Mouse (Mus musculus) heart, embryonic 11.5 days (tissue): ENCODE measurements at regions not wholly inside any gene's neighbourhood (a gene's known extent, or its start where the extent isn't known, plus 50 kb on each side); places are given as distances from the start of the nearest gene placed in this dataset.
"Not testable (repeated sequence)": the region's sequence is repeated elsewhere in the genome, so short reads cannot be mapped to it uniquely, and the experiment has no call there.

Experiments
- ATAC-seq: fragments of 200-750 bp; cut with Nextera tagmentation; replicated peaks from 2 replicates; pipeline ENCODE4 v1.8.0; 2017; ENCODE audit warnings: moderate library complexity; ENCODE audit not compliant: insufficient number of reproducible peaks, low FRiP score, low TSS enrichment
- H3K27ac ChIP-seq: fragments of 300-500 bp; sonication (generic); 2 replicates; pipeline ENCODE4 v1.5.1; 2014; ENCODE audit warnings: mild to moderate bottlenecking, low read depth, low read length
- H3K27me3 ChIP-seq: fragments of 300-500 bp; sonication (generic); 2 replicates; pipeline ENCODE4 v1.6.1; 2014; ENCODE audit warnings: mild to moderate bottlenecking, low read length, mixed read lengths; ENCODE audit not compliant: control insufficient read depth, insufficient read depth
- H3K36me3 ChIP-seq: fragments of 300-500 bp; sonication (generic); 2 replicates; pipeline ENCODE4 v1.6.1; 2014; ENCODE audit warnings: mild to moderate bottlenecking, low read length, moderate library complexity, mixed read lengths; ENCODE audit not compliant: control insufficient read depth, insufficient read depth
- H3K4me1 ChIP-seq: fragments of 300-500 bp; sonication (generic); 2 replicates; pipeline ENCODE4 v1.6.1; 2014; ENCODE audit warnings: low read length; ENCODE audit not compliant: control insufficient read depth, insufficient read depth
- H3K4me2 ChIP-seq: fragments of 300-500 bp; sonication (generic); 2 replicates; pipeline ENCODE4 v1.6.1; 2014; ENCODE audit warnings: mild to moderate bottlenecking, moderate library complexity
- H3K4me3 ChIP-seq: fragments of 300-500 bp; sonication (generic); 2 replicates; pipeline ENCODE4 v1.5.1; 2014; ENCODE audit warnings: low read depth, low read length
- H3K9ac ChIP-seq: fragments of 300-500 bp; sonication (generic); 2 replicates; pipeline ENCODE4 v1.6.1; 2014; ENCODE audit warnings: mild to moderate bottlenecking, low read depth, low read length, moderate library complexity
- H3K9me3 ChIP-seq: fragments of 300-500 bp; sonication (generic); replicated peaks from 2 replicates; pipeline ENCODE4 v1.6.1; 2016; ENCODE audit warnings: low read length; ENCODE audit not compliant: control insufficient read depth
- WGBS: fragments of 180-500 bp; shearing (Covaris S2); extraction: QIAGEN DNeasy Blood & Tissue Kit; methylation state at CpG from one replicate; pipeline ENCODE4 v1.1.7; 2014; ENCODE audit not compliant: insufficient replicate concordance; 5-methylcytosine and 5-hydroxymethylcytosine counted together

DNA sequence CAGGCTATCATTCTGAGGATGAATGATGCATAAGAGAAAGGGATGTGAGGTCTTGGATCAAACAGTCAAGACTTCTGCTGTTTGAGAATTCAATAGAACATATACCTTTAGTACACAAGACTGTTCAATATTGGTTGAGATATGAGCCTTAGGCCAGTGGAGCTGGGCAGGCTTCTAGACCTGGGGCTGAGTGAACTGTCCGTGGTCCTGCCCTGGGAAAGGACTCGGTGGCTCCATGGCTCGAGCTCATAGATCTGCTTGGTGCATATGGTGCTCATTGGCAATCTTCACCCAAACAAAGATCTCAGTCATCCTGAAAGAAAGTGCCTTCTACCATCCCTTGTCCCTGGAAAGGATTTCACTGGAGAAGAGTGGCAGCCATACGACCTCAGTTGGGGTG is 233.7 kb downstream of the Glrx3 start:
- no peak overlapping the region for H3K9ac ChIP-seq
- H3K27me3 ChIP-seq, result no peaks in the 10 kb centered on the region
- H3K4me1 ChIP-seq, result no peaks in the 10 kb centered on the region
- H3K27ac ChIP-seq, result no peak overlapping the region
- H3K36me3 ChIP-seq, result no peaks in the 10 kb centered on the region
- H3K4me3 ChIP-seq, result no peak overlapping the region
- H3K9me3 ChIP-seq, result no peaks in the 10 kb centered on the region
- 56% methylated on average over 4 of the region's 4 CpGs for WGBS
- no peak for ATAC-seq
- no peak overlapping the region for H3K4me2 ChIP-seq

DNA sequence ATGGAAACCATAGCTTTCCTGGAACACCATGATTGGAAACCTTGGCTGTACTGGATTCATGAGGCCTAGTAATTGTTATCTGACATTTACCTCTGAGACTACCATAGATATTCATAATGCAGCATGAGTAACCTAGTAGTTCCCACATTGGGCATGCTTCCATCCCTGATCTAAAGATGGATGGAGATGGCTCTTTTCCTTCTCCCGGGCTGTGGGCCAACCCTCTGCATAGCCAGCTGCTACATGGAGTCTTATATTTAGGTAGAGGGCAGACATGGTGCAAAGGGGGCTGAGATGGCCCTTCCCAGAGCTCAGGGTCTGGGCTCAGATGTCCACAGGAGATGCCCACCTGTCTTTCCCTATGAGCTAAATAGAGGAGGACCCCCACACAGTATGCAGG is 237.2 kb downstream of the Glrx3 start:
- Histone ChIP-seq H3K27ac (no peak overlapping the region), H3K36me3 (no peaks in the 10 kb centered on the region), H3K4me2 (no peak overlapping the region), H3K9me3 (no peaks in the 10 kb centered on the region), H3K4me3 (no peak overlapping the region), H3K9ac (no peak overlapping the region), H3K27me3 (no peaks in the 10 kb centered on the region), H3K4me1 (no peaks in the 10 kb centered on the region)
- WGBS, result 76% methylated on average over 1 of the region's 1 CpGs
- no peak for ATAC-seq

DNA sequence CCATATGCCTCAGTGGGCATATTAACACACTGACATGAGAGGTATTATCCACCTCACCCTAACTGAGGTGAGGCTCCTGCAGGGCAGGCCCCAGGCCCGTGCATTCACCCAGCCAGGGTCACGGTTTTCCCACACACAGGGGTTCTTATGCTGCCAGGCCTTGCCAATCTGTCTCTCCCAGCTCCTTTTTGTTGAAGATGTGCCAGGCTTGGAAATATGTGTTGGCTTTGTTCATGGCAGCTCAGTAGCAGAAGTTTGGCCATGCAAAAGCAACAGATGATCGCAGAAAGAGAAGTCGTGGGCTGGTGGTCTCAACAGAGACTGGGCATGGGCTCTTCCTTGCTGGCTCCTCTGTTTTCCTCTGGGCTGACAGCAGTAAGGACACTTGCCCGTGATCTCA is 238.0 kb downstream of the Glrx3 start:
- Histone ChIP-seq H3K27me3 (no peaks in the 10 kb centered on the region), H3K4me3 (no peak overlapping the region), H3K4me1 (no peaks in the 10 kb centered on the region), H3K9me3 (no peaks in the 10 kb centered on the region), H3K36me3 (no peaks in the 10 kb centered on the region), H3K27ac (no peak overlapping the region), H3K4me2 (no peak overlapping the region), H3K9ac (no peak overlapping the region)
- WGBS, result 78% methylated on average over 5 of the region's 5 CpGs
- no peak for ATAC-seq

DNA sequence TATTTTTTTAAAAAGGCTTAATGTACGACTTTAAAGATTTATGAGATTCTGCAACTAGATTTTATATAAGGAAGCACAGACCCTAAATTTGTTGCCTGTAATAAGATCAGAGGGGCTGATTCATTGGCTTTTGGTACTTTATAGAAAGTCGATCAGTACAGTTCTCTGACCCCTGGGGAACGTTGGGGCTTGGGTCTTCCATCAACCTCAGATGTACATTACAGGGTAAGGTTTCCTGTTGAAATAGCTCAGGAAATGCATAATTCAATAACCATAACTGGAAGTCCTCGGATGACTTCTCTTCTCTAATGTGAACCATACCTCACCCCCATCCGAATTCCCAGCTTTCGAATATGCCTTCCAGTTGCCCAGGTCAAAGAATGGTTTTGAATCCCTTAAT is 247.4 kb downstream of the Glrx3 start:
- H3K9me3 ChIP-seq, result no peaks in the 10 kb centered on the region
- H3K4me2 ChIP-seq, result no peak overlapping the region
- H3K9ac ChIP-seq, result no peak overlapping the region
- 80% methylated on average over 6 of the region's 6 CpGs for WGBS
- no peaks in the 10 kb centered on the region for H3K36me3 ChIP-seq
- no peaks in the 10 kb centered on the region for H3K27me3 ChIP-seq
- H3K4me3 ChIP-seq, result no peak overlapping the region
- no peaks in the 10 kb centered on the region for H3K4me1 ChIP-seq
- H3K27ac ChIP-seq, result no peak overlapping the region
- ATAC-seq, result no peak

DNA sequence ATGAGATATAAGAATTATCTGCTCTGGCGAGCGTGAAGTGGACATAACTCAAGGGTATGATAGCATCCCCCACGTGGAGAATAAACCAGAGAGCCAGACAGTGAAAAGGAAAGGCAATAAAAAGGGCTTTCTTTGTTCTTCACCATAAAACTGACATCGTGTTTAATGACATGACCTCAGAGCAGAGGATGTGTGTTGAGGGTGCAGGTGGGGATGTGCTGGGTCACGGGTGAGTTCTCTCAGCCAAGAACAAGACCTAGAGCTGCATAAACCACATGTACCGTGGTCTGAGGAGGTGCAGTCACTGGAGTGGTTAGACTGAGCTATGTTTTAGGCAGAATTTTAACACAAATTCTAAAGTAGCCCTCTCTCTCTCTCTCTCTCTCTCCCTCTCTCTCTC is 247.9 kb downstream of the Glrx3 start:
- Histone ChIP-seq H3K4me1 (no peaks in the 10 kb centered on the region), H3K4me3 (no peak overlapping the region), H3K9ac (no peak overlapping the region), H3K27me3 (no peaks in the 10 kb centered on the region), H3K9me3 (no peaks in the 10 kb centered on the region), H3K36me3 (no peaks in the 10 kb centered on the region), H3K4me2 (no peak overlapping the region), H3K27ac (no peak overlapping the region)
- 79% methylated on average over 6 of the region's 6 CpGs for WGBS
- ATAC-seq, result no peak

DNA sequence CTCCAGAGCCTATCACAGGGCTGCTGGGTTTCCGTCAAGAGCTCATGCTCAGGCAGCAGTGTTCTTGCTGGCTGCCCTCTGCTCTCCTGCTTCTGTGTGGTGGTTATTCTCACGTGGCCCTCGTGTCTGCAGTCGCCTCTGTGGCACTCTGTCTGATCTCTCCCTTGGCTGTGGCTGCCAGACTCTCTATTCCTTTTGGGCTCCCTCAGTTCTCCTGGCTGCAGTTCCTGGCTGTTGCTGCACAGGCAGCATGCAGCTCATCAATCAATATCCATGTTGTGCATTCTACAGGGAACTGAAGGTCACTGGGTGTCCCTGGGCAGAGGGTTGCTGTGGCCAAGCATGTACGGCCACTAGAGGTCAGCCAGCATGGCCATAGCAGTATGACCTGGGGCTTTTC is 259.4 kb downstream of the Glrx3 start:
- no peak for ATAC-seq
- Histone ChIP-seq H3K4me3 (no peak overlapping the region), H3K4me2 (no peak overlapping the region), H3K36me3 (no peaks in the 10 kb centered on the region), H3K9me3 (no peaks in the 10 kb centered on the region), H3K4me1 (no peaks in the 10 kb centered on the region), H3K9ac (no peak overlapping the region), H3K27me3 (no peaks in the 10 kb centered on the region), H3K27ac (no peak overlapping the region)
- WGBS, result 67% methylated on average over 5 of the region's 5 CpGs

DNA sequence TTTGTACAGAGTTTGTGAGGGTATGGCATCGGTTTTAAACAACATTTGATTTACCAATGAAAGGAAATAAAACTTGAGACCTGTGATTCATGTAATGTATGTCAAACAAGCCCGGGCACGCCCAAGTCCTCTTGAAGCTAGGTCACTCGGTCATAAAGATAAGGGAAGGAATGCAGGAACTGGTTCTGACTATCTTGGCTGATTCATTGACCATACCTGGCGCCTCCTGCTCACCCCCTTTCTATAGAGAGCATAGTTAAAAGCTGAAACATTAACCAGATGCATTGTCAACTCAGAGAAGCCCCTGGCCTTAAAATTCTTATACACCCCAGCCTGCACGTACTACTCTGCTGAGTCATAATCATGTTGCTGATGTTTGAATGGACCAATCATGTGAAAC is 261.1 kb downstream of the Glrx3 start:
- H3K27me3 ChIP-seq, result not testable (repeated sequence)

DNA sequence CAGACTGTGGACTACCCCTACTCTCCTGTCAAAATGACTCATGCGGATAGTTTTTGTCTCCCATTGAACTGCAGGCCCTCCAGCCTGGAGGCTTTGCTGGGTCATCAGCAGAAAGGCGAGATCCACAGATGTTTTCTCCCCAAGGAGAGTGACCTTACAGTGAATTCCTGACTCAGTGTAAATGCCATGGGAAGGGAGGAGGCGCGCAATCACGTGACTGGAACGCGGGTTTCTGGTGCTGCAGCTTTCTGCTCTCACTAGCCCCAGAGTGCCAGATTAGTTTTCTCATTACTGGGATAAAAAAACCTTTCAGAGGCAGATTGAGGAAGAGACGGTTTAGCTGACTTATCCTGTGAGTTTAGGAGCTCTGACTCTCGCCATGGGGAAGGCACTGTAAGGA is 275.4 kb downstream of the Glrx3 start:
- H3K27ac ChIP-seq, result no peak overlapping the region
- H3K4me2 ChIP-seq, result no peak overlapping the region
- H3K4me1 ChIP-seq, result 0 out of 2 replicates have a peak, but pooled peaks cover 3% of the 10 kb centered on the region
- WGBS, result 56% methylated on average over 9 of the region's 9 CpGs
- H3K9ac ChIP-seq, result no peak overlapping the region
- no peak for ATAC-seq
- no peaks in the 10 kb centered on the region for H3K36me3 ChIP-seq
- H3K9me3 ChIP-seq, result no peaks in the 10 kb centered on the region
- H3K27me3 ChIP-seq, result no peaks in the 10 kb centered on the region
- H3K4me3 ChIP-seq, result no peak overlapping the region

More for the DNA sequence above, 261.1 kb downstream of the Glrx3 start:
- H3K4me2 ChIP-seq, H3K9ac ChIP-seq, H3K9me3 ChIP-seq, H3K4me3 ChIP-seq, ATAC-seq, H3K4me1 ChIP-seq, H3K36me3 ChIP-seq, H3K27ac ChIP-seq: not testable (repeated sequence)
- WGBS, result 75% methylated on average over 6 of the region's 6 CpGs

DNA sequence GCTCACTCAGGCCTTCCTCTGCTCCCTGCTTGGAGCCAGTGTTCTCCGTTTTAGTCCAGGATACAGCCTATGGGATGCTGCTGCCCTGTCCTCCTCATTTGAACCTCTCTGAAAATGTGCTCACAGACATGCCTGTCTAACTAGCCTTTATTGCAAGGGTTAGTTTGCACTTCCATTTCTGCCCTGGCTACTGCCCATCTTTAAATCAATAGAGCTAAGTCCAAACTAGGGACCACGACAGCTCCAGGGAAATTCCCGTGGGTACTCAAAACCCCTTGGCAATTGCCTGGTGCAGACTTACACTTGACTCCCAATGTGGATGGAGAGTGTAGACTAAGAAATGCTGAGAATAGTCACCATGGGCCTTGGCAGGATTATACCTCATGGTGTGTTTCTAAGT is 276.4 kb downstream of the Glrx3 start:
- H3K27me3 ChIP-seq, result no peaks in the 10 kb centered on the region
- H3K4me1 ChIP-seq, result 0 out of 2 replicates have a peak, but pooled peaks cover 3% of the 10 kb centered on the region
- H3K36me3 ChIP-seq, result no peaks in the 10 kb centered on the region
- no peak for ATAC-seq
- no peak overlapping the region for H3K4me2 ChIP-seq
- H3K9ac ChIP-seq, result no peak overlapping the region
- WGBS, result 73% methylated on average over 3 of the region's 3 CpGs
- H3K4me3 ChIP-seq, result no peak overlapping the region
- no peak overlapping the region for H3K27ac ChIP-seq
- H3K9me3 ChIP-seq, result no peaks in the 10 kb centered on the region
